Mouse (Mus musculus) megakaryocyte, embryonic 14.5 days (primary cell): Measurements from ENCODE around the gene Cacnb3. TPM values are rescaled to one million over a fixed set of nuclear protein-coding genes. Genes with fewer than 3 reads are reported as not detected.

Experiments
- H3K27me3 ChIP-seq: replicated peaks from 2 replicates; pipeline ENCODE3; 2012; ENCODE audit warnings: inconsistent platforms
- H3K36me3 ChIP-seq: replicated peaks from 2 replicates; pipeline ENCODE3; 2012; ENCODE audit warnings: low read length, inconsistent platforms, mixed read lengths
- H3K4me1 ChIP-seq: 2 replicates; pipeline ENCODE4 v1.6.1; 2012; ENCODE audit warnings: inconsistent platforms
- H3K4me3 ChIP-seq: replicated peaks from 2 replicates; pipeline ENCODE3; 2012; ENCODE audit warnings: moderate library complexity, mild to moderate bottlenecking, inconsistent platforms
- H3K9me3 ChIP-seq: 2 replicates; pipeline ENCODE4 v1.6.1; 2012; ENCODE audit warnings: inconsistent platforms
- FLI1 ChIP-seq: IDR thresholded peaks from 2 replicates; pipeline ENCODE4 v1.6.1; 2012; ENCODE audit warnings: low read length, inconsistent platforms, mixed read lengths
- GATA1 ChIP-seq: IDR thresholded peaks from 3 replicates; pipeline ENCODE4 v1.6.1; 2012; ENCODE audit warnings: mixed read lengths, low read length, inconsistent platforms, borderline replicate concordance
- polyA plus RNA-seq: library from polyadenylated mRNA; stranded (reverse); fragments of >175 nt; gene quantifications from 2 replicates; pipeline ENCODE4 v1.2.3, GENCODE M21; 2012; ENCODE audit warnings: low replicate concordance; ENCODE audit not compliant: insufficient read depth

The Cacnb3 gene
- polyA plus RNA-seq, 1 experiment: 0.46 TPM

DNA sequence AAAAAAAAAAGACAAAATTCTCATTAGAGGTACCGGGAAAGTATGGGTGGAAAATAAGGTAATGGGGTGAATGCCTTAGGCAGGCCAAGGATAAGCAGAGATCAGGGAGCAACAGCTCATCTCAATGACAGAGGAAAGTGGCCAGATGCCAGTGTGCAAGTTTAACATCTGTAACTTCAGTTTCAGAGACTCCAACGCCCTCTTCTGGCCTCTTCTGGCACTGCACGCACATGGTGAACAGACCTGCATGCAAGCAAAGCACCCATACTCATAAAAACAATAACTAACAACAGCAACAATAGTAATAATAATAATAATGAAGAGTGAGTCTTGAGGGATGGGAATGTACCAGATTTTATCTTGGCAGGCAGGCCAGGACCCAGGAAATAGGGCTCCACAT is 55.3 kb downstream of the Cacnb3 start:
- Histone ChIP-seq H3K27me3 (peaks cover 42% of the 10 kb centered on the region), H3K4me1 (peaks cover 24% of the 10 kb centered on the region)
- no peak for TF ChIP-seq GATA1
- TF ChIP-seq FLI1: no peak

DNA sequence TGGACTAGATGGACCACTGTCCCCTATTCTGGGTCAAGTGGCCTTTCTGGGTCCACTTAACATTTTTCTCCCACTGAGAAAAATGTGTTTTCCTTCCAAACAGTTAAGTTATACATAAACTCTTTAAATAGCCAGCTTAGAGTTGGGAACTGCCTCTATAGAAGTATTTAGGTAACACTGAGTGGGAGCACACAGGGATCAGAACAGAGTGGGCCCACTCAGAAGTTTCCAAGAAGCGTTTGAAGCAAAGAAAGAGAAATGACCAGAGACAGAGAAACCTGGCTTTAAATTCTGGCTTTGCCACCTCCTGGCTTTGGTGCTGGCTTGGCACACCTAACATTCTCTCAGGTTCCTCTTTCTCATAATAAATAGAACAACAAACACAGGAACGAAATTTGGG is 59.0 kb downstream of the Cacnb3 start:
- H3K27me3 ChIP-seq: peaks cover 57% of the 10 kb centered on the region
- no peak overlapping the region for H3K4me3 ChIP-seq
- H3K9me3 ChIP-seq: peaks cover 7% of the 10 kb centered on the region
- H3K36me3 ChIP-seq: no peaks in the 10 kb centered on the region
- H3K4me1 ChIP-seq: peaks cover 14% of the 10 kb centered on the region
- TF ChIP-seq GATA1: no peak
- TF ChIP-seq FLI1: no peak

More for the DNA sequence above, 55.3 kb downstream of the Cacnb3 start:
- Histone ChIP-seq H3K9me3 (peaks cover 7% of the 10 kb centered on the region), H3K36me3 (no peaks in the 10 kb centered on the region), H3K4me3 (no peak overlapping the region)

DNA sequence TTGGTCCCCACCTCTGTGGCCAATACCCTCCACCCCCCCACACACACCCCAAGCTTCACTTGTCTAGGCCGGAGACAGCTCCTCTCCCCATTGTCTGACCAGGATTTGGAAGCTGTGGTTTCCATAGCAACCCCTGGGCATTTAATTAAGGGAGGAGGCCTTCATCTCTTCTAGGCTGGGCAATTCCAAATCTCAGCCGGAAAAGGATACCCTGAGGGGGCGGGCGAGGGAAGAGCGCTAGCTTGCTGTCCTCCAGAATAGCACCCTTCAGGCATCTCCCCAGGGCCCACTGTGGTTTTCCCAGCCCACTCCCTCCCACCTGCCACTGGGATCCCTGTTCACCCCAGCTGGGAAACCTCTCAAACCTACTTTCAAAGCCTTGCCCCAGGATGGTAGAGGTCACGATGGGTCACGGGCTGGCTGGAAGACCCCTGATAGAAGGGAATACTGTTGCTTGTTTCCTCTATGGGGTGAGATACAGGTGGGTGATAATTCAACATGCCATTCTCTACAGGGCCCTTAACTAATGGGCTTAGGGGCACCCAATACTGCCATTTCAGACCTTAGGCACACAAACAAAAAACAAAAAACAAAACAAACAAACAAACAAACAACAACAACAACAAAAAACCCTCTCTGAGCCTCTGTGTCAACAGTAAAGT is 61.0 kb downstream of the Cacnb3 start:
- no peak for TF ChIP-seq FLI1
- no peak for TF ChIP-seq GATA1
- Histone ChIP-seq H3K36me3 (no peaks in the 10 kb centered on the region), H3K27me3 (peaks cover 76% of the 10 kb centered on the region), H3K9me3 (peaks cover 3% of the 10 kb centered on the region), H3K4me3 (no peak overlapping the region), H3K4me1 (peaks cover 12% of the 10 kb centered on the region; the same call in 1 of the 2 replicates)

- no peaks in the 10 kb centered on the region for H3K36me3 ChIP-seq
- TF ChIP-seq FLI1 (no peak), GATA1 (no peak)
- H3K4me3 ChIP-seq: no peak overlapping the region
- peaks cover 76% of the 10 kb centered on the region for H3K27me3 ChIP-seq
- H3K4me1 ChIP-seq: peaks cover 12% of the 10 kb centered on the region; the same call in 1 of the 2 replicates
- peaks cover 3% of the 10 kb centered on the region for H3K9me3 ChIP-seq
These were observed 61.6 kb downstream of the Cacnb3 start for GRCm38 (mm10) chr15:98692171-98692715.

Other genes with a start within 250 kb of the Cacnb3 start
- not detected in 2 replicates for gene Olfr283, start 249.9 kb upstream of the Cacnb3 start, polyA plus RNA-seq
- not detected in 2 replicates for gene Olfr282, start 199.6 kb upstream of the Cacnb3 start, polyA plus RNA-seq
- gene Olfr281, start 178.3 kb upstream of the Cacnb3 start, polyA plus RNA-seq: not detected in 2 replicates
- not detected in 2 replicates for gene OR5BS1P, start 160.9 kb upstream of the Cacnb3 start, polyA plus RNA-seq
- not detected in 2 replicates for gene Lalba, start 148.1 kb upstream of the Cacnb3 start, polyA plus RNA-seq
- not detected in 2 replicates for gene Olfr279, start 138.4 kb upstream of the Cacnb3 start, polyA plus RNA-seq
- 7.5 and 14.4 TPM in 2 replicates for gene Kansl2, start 96.6 kb upstream of the Cacnb3 start, polyA plus RNA-seq
- 1.4 and 5.1 TPM in 2 replicates for gene Ccnt1, start 59.9 kb upstream of the Cacnb3 start, polyA plus RNA-seq
- not detected in 2 replicates for gene 4930415O20Rik, start 59.8 kb upstream of the Cacnb3 start, polyA plus RNA-seq
- 2.1 and 9.3 TPM in 2 replicates for gene Adcy6, start 20.8 kb upstream of the Cacnb3 start, polyA plus RNA-seq
- 49.7 and 71.3 TPM in 2 replicates for gene Ddx23, start 32.1 kb downstream of the Cacnb3 start, polyA plus RNA-seq
- 1.2 TPM in 1 of 2 replicates, not detected in the other for gene Rnd1, start 46.6 kb downstream of the Cacnb3 start, polyA plus RNA-seq
- not detected in 2 replicates for gene Ccdc65, start 77.4 kb downstream of the Cacnb3 start, polyA plus RNA-seq
- gene Fkbp11, start 97.4 kb downstream of the Cacnb3 start, polyA plus RNA-seq: 9.6 and 18.2 TPM in 2 replicates
- 7.0 and 17.8 TPM in 2 replicates for gene Arf3, start 132.4 kb downstream of the Cacnb3 start, polyA plus RNA-seq
- gene Wnt10b, start 147.3 kb downstream of the Cacnb3 start, polyA plus RNA-seq: not detected in 2 replicates
- gene Wnt1, start 159.0 kb downstream of the Cacnb3 start, polyA plus RNA-seq: not detected in 2 replicates
- 0.32 and 0.73 TPM in 2 replicates for gene Ddn, start 178.7 kb downstream of the Cacnb3 start, polyA plus RNA-seq
- 237 and 264 TPM in 2 replicates for gene Prkag1, start 200.7 kb downstream of the Cacnb3 start, polyA plus RNA-seq
- gene Kmt2d, start 240.4 kb downstream of the Cacnb3 start, polyA plus RNA-seq: 11.9 and 17.8 TPM in 2 replicates